Mouse (Mus musculus): ENCODE data around the gene Cnnm4.

DNA sequence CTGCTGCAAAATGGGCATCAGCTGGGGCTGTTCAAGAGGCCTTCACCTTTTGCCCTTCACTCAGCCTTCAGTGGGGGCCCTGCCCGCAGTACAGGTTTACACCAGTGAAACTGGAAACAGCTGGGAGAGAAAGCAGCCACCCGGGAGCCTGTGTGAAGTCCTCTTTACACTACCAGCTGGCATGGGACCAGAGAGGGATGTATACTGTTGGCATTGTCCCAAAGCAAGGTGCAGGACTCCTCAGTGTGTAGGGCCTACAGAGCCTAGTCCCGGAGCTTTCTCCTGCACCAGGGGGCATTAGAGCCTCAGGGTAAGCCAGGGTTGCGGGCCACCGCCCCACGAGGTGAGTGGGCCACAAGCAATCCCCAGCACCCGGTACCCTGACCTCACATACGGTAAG lies 59.1 kb downstream of the Cnnm4 start:
- no peak for TF ChIP-seq POLR2A (IDR thresholded peaks at IDR 0.05; ENCODE audit: borderline replicate concordance, low read depth, low read length)
- TF ChIP-seq CTCF (IDR thresholded peaks at IDR 0.05; ENCODE audit: low read depth, low read length), result no peak
